Mouse (Mus musculus) intestine, embryonic 16.5 days (tissue): Measurements from ENCODE around the gene Spata46. TPM values are rescaled to one million over a fixed set of nuclear protein-coding genes. Genes with fewer than 3 reads are reported as not detected.

Source experiments
- ATAC-seq: fragments of 200-750 bp; cut with Nextera tagmentation; 2 replicates; pipeline ENCODE4 v1.8.0; 2017; ENCODE audit warnings: moderate TSS enrichment, moderate library complexity
- H3K27ac ChIP-seq: fragments of 300-500 bp; sonication (generic); 2 replicates; pipeline ENCODE4 v1.5.1; 2014; ENCODE audit warnings: mild to moderate bottlenecking, low read length
- H3K27me3 ChIP-seq: fragments of 300-500 bp; sonication (generic); replicated peaks from 2 replicates; pipeline ENCODE4 v1.6.1; 2014; ENCODE audit warnings: low read length, control low read depth, mixed read lengths; ENCODE audit not compliant: control insufficient read depth, insufficient read depth
- H3K36me3 ChIP-seq: fragments of 300-500 bp; sonication (generic); 2 replicates; pipeline ENCODE4 v1.6.1; 2014; ENCODE audit warnings: low read length, control low read depth; ENCODE audit not compliant: control insufficient read depth, insufficient read depth
- H3K4me1 ChIP-seq: fragments of 300-500 bp; sonication (generic); 2 replicates; pipeline ENCODE4 v1.6.1; 2014; ENCODE audit warnings: low read length, control low read depth, mixed read lengths; ENCODE audit not compliant: control insufficient read depth, insufficient read depth
- H3K4me2 ChIP-seq: fragments of 300-500 bp; sonication (generic); 2 replicates; pipeline ENCODE4 v1.6.1; 2014; ENCODE audit warnings: low read depth, low read length, control low read depth
- H3K4me3 ChIP-seq: fragments of 300-500 bp; sonication (generic); 2 replicates; pipeline ENCODE4 v1.5.1; 2014; ENCODE audit warnings: mild to moderate bottlenecking, low read length
- H3K9ac ChIP-seq: fragments of 300-500 bp; sonication (generic); 2 replicates; pipeline ENCODE4 v1.6.1; 2014; ENCODE audit warnings: low read depth, low read length
- H3K9me3 ChIP-seq: fragments of 300-500 bp; sonication (generic); 2 replicates; pipeline ENCODE4 v1.6.1; 2016; ENCODE audit warnings: low read length, control low read depth; ENCODE audit not compliant: control insufficient read depth
- WGBS: fragments of 180-500 bp; shearing (Covaris S2); extraction: QIAGEN DNeasy Blood & Tissue Kit; methylation state at CpG from one replicate; pipeline ENCODE4 v1.1.7; 2014; 5-methylcytosine and 5-hydroxymethylcytosine counted together
- polyA plus RNA-seq: library from polyadenylated mRNA; unstranded; fragments of >200 nt; fragmentation: Nextera tagmentation; extraction: Ambion mirVana; gene quantifications from 2 replicates; pipeline ENCODE4 v1.2.1, GENCODE M21; 2015

The Spata46 gene
- polyA plus RNA-seq, 1 experiment from 2014 or later: 1.0 TPM

- Histone ChIP-seq H3K9me3 (no peaks in the 10 kb centered on the region), H3K4me1 (no peaks in the 10 kb centered on the region), H3K4me2 (no peak overlapping the region), H3K27me3 (no peaks in the 10 kb centered on the region), H3K9ac (no peak overlapping the region), H3K27ac (no peak overlapping the region), H3K36me3 (no peaks in the 10 kb centered on the region), H3K4me3 (no peak overlapping the region)
- no peak for ATAC-seq
- 74% methylated on average over 4 of the region's 4 CpGs for WGBS
Measured at GRCm38 (mm10) chr1:170299496-170299895, 9.1 kb upstream of the Spata46 start.

- no peak overlapping the region for H3K27ac ChIP-seq
- no peak overlapping the region for H3K4me2 ChIP-seq
- H3K27me3 ChIP-seq: no peaks in the 10 kb centered on the region
- H3K9me3 ChIP-seq: no peaks in the 10 kb centered on the region
- no peak for ATAC-seq
- H3K4me3 ChIP-seq: no peak overlapping the region
- 92% methylated on average over 9 of the region's 9 CpGs for WGBS
- no peaks in the 10 kb centered on the region for H3K4me1 ChIP-seq
- no peak overlapping the region for H3K9ac ChIP-seq
- no peaks in the 10 kb centered on the region for H3K36me3 ChIP-seq
Measured at GRCm38 (mm10) chr1:170301686-170302085, 6.9 kb upstream of the Spata46 start.

GRCm38 (mm10) chr1:170302456-170302855 lies 6.1 kb upstream of the Spata46 start:
- no peaks in the 10 kb centered on the region for H3K36me3 ChIP-seq
- H3K27ac ChIP-seq: no peak overlapping the region
- no peak for ATAC-seq
- no peaks in the 10 kb centered on the region for H3K27me3 ChIP-seq
- no peaks in the 10 kb centered on the region for H3K9me3 ChIP-seq
- no peak overlapping the region for H3K9ac ChIP-seq
- H3K4me1 ChIP-seq: no peaks in the 10 kb centered on the region
- no peak overlapping the region for H3K4me2 ChIP-seq
- H3K4me3 ChIP-seq: no peak overlapping the region
- 82% methylated on average over 6 of the region's 6 CpGs for WGBS

GRCm38 (mm10) chr1:170303103-170303502 lies 5.5 kb upstream of the Spata46 start:
- H3K9me3 ChIP-seq: no peaks in the 10 kb centered on the region
- no peak overlapping the region for H3K4me2 ChIP-seq
- no peaks in the 10 kb centered on the region for H3K36me3 ChIP-seq
- no peak for ATAC-seq
- H3K27me3 ChIP-seq: no peaks in the 10 kb centered on the region
- H3K27ac ChIP-seq: no peak overlapping the region
- no peak overlapping the region for H3K9ac ChIP-seq
- H3K4me1 ChIP-seq: no peaks in the 10 kb centered on the region
- WGBS: 79% methylated on average over 6 of the region's 6 CpGs
- no peak overlapping the region for H3K4me3 ChIP-seq

GRCm38 (mm10) chr1:170305002-170305401 lies 3.6 kb upstream of the Spata46 start:
- H3K4me2 ChIP-seq: no peak overlapping the region
- WGBS: 85% methylated on average over 10 of the region's 10 CpGs
- H3K27ac ChIP-seq: no peak overlapping the region

GRCm38 (mm10) chr1:170306232-170306631 lies 2.4 kb upstream of the Spata46 start, which contains the start of gene Gm7694:
Gene Gm7694, minus strand, starts transcription at chr1:170306332.
- ATAC-seq: no peak
- H3K36me3 ChIP-seq: no peaks in the 10 kb centered on the region
- H3K27me3 ChIP-seq: no peaks in the 10 kb centered on the region
- no peak within 1 kb of the TSS for H3K4me3 ChIP-seq
- 90% methylated on average over 4 of the region's 4 CpGs for WGBS
- no peak within 1 kb of the TSS for H3K4me2 ChIP-seq
- H3K27ac ChIP-seq: no peak within 1 kb of the TSS
- H3K9ac ChIP-seq: no peak within 1 kb of the TSS
- H3K9me3 ChIP-seq: no peaks in the 10 kb centered on the region
- no peaks in the 10 kb centered on the region for H3K4me1 ChIP-seq

More at GRCm38 (mm10) chr1:170305002-170305401, 3.6 kb upstream of the Spata46 start:
- no peak overlapping the region for H3K4me3 ChIP-seq
- no peaks in the 10 kb centered on the region for H3K9me3 ChIP-seq
- ATAC-seq: no peak
- no peaks in the 10 kb centered on the region for H3K27me3 ChIP-seq
- H3K36me3 ChIP-seq: no peaks in the 10 kb centered on the region
- H3K9ac ChIP-seq: no peak overlapping the region
- no peaks in the 10 kb centered on the region for H3K4me1 ChIP-seq

- no peak overlapping the region for H3K9ac ChIP-seq
- no peaks in the 10 kb centered on the region for H3K27me3 ChIP-seq
- no peaks in the 10 kb centered on the region for H3K36me3 ChIP-seq
- ATAC-seq: no peak
- no peaks in the 10 kb centered on the region for H3K9me3 ChIP-seq
- 80% methylated on average over 6 of the region's 6 CpGs for WGBS
- H3K4me3 ChIP-seq: no peak overlapping the region
- no peaks in the 10 kb centered on the region for H3K4me1 ChIP-seq
- no peak overlapping the region for H3K4me2 ChIP-seq
- no peak overlapping the region for H3K27ac ChIP-seq
Measured at GRCm38 (mm10) chr1:170311431-170311830, 2.8 kb downstream of the Spata46 start.

- Histone ChIP-seq H3K27me3 (no peaks in the 10 kb centered on the region), H3K4me3 (no peak overlapping the region), H3K4me2 (no peak overlapping the region), H3K27ac (no peak overlapping the region), H3K36me3 (no peaks in the 10 kb centered on the region), H3K9me3 (no peaks in the 10 kb centered on the region), H3K4me1 (no peaks in the 10 kb centered on the region), H3K9ac (no peak overlapping the region)
- WGBS: 89% methylated on average over 2 of the region's 2 CpGs
- ATAC-seq: no peak
Measured at GRCm38 (mm10) chr1:170322046-170322445, 13.4 kb downstream of the Spata46 start.

GRCm38 (mm10) chr1:170323001-170323400 lies 14.4 kb downstream of the Spata46 start:
- no peak for ATAC-seq
- 94% methylated on average over 10 of the region's 10 CpGs for WGBS
- Histone ChIP-seq H3K4me3 (no peak overlapping the region), H3K27ac (no peak overlapping the region), H3K4me2 (no peak overlapping the region), H3K9ac (no peak overlapping the region), H3K9me3 (no peaks in the 10 kb centered on the region), H3K4me1 (no peaks in the 10 kb centered on the region), H3K27me3 (no peaks in the 10 kb centered on the region), H3K36me3 (no peaks in the 10 kb centered on the region)

GRCm38 (mm10) chr1:170324312-170324711 lies 15.7 kb downstream of the Spata46 start:
- H3K4me1 ChIP-seq: no peaks in the 10 kb centered on the region
- no peaks in the 10 kb centered on the region for H3K36me3 ChIP-seq
- no peak overlapping the region for H3K9ac ChIP-seq
- 88% methylated on average over 1 of the region's 1 CpGs for WGBS
- H3K27me3 ChIP-seq: no peaks in the 10 kb centered on the region
- H3K27ac ChIP-seq: no peak overlapping the region
- no peak overlapping the region for H3K4me3 ChIP-seq
- no peaks in the 10 kb centered on the region for H3K9me3 ChIP-seq
- peak; percentile 86 for ATAC-seq
- no peak overlapping the region for H3K4me2 ChIP-seq
